Mouse (Mus musculus) thymus, postnatal 25 days (tissue): ENCODE measurements around the gene Olfr1150-ps1.

Source experiments
- DNase-seq: peaks from one replicate; pipeline ENCODE4 v3.0.0; 2022

Gene Olfr1150-ps1

DNA sequence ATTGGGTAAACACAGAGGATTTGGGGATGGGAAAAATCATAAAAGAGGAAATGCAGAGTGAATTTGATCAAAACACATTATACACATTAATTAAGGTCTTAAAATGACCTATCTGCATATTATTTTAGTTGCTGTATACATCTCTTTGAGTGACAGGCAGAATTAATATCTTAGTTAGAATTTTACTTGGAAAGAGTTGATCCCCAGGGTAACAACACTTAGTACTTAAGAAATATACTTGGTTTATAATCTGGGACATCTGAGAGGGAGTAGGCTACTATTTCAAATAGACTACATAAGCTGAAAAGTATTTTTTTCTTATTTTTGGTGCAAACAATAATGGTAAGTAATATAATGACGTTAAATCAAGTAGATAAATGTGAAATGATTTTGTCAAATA is at the start of gene Olfr1150-ps1:
Gene Olfr1150-ps1, plus strand, starts transcription at position 301 of the 400 bp plus-strand sequence.
- no peak for DNase-seq

DNA sequence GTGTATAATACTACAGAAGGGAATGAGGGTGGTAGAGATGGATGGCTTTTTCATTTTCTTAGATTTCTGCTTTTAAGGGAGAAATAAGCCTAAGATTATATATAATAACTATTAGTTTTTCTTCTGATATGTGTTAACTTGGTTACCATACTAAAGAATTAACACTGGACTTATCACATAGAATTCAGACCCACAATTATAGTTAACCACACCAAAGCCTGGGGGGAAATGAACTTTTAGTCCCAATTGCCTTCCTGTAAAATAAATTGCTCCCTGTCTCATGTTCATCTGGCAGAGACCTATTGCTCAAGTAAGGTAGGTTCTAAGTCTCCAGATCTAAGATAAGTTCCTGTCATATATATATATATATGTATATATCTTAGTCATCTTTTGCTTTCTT is 43.5 kb upstream of the Olfr1150-ps1 start, which contains the start of gene Olfr1143:
Gene Olfr1143, plus strand, starts transcription at position 301 of the 400 bp plus-strand sequence.
- no peak for DNase-seq

DNA sequence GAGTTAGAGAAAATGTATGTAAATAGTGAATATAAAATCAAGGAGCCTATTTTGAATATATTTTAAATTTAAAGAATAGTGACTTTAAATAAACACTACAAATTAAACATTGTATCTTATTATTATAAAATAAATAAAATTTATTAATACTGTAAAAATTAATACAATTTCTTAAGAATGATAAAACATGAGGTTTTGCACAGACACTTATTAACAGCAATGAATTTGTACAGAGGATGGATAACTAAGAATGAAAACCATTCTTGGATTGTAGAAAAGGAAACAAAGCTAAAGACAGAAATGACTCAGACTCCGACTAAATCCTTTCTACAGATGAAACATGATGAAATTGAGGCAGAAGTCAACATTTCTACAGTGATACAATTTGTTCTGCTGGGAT is 34.3 kb upstream of the Olfr1150-ps1 start, which contains the start of gene Olfr1145:
Gene Olfr1145, plus strand, starts transcription at position 301 of the 400 bp plus-strand sequence.
- DNase-seq, result no peak

DNA sequence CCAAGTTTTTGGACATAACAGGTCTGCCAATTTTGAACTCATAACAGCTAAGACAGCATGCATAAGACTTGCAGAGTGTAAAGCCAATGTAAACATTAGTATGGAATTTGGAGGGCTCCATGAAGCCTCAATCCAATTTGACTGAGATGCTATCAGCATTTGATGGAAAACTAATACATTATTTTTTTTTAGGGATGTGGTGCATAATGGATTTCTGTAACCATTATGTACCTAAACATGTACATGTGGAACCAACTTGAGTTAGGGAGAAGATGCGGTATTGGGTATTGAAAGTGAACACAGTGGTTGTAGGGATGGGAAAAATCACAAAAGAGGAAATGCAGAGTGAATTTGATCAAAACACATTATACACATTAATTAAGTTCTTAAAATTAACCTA is 13.6 kb upstream of the Olfr1150-ps1 start, which contains the start of gene Olfr1148:
Gene Olfr1148, plus strand, starts transcription at position 301 of the 400 bp plus-strand sequence.
- no peak for DNase-seq

DNA sequence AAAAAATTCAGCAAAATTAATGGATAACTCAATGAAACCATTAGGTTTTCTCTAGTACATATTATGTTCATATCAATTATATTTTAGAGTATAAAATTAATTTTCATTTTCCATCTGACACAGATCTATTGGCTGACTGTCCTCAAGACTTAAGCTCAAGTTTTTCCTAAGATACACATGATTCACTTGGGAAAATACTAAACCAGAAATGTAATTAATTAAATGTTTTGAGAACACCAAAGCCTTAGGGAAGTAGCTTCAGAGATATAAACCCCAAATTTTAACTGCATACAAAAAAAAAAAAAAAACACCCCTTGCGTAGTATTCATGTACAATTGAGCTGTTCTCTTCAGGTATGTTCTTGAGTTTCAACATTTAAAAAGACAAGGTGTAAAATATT is 11.8 kb downstream of the Olfr1150-ps1 start, which contains the start of gene Olfr1151:
Gene Olfr1151, plus strand, starts transcription at position 301 of the 400 bp plus-strand sequence.
- no peak for DNase-seq

DNA sequence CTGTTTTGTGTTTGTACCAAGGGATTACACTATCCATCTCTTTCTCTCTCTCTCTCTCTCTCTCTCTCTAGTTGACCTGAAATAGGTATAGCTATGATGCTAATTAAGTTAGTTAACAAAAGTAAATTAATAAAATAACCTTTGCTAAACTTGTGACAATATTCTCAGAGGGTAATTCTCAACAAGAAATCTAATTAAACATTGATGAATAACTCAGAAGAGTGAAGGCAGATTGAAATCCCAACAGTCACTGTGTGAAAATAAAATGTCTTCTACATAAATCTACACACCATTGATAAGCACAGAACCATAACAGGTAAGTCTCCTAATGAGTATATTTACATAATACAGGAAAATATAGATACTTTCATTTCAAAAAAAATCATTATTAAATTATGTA is 22.4 kb downstream of the Olfr1150-ps1 start, which contains the start of gene Olfr1152:
Gene Olfr1152, plus strand, starts transcription at position 301 of the 400 bp plus-strand sequence.
- DNase-seq, result no peak

DNA sequence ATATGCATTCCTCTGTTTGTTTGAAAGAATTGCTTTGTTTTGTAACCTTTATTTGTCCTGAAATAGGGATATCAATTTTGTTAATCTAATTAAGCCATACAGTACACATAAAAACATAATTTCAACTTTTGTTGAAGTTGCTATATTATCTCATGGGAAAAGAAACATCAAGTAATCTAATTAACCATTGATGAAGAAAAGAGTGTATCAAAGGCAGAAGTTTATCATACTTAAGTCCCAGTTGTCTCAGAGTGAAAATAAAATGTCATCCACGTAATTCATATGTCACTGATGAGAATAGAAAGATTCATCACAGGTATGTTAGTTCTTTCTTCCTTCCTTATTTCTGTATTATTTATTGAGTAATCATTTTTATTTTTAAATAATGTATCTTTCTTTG is 50.9 kb downstream of the Olfr1150-ps1 start, which contains the start of gene Olfr1153:
Gene Olfr1153, plus strand, starts transcription at position 301 of the 400 bp plus-strand sequence.
- no peak for DNase-seq
